Mouse (Mus musculus) liver, embryonic 14.5 days (tissue): ENCODE measurements around the gene Dld. TPM values are rescaled to one million over a fixed set of nuclear protein-coding genes. Genes with fewer than 3 reads are reported as not detected.

ENCODE experiments used
- ATAC-seq: fragments of 200-750 bp; cut with Nextera tagmentation; 2 replicates; pipeline ENCODE4 v1.8.0; 2017; ENCODE audit warnings: moderate number of reproducible peaks, mild to moderate bottlenecking, moderate library complexity; ENCODE audit not compliant: insufficient read depth
- DNase-seq, 3 experiments: peaks; one replicate each; pipeline ENCODE4 v3.0.0-alpha.2; 2012 to 2013; ENCODE audit warnings: low read depth in 3 of 3, low spot score in 3 of 3
- H3K27ac ChIP-seq: fragments of 300-500 bp; sonication (generic); 2 replicates; pipeline ENCODE4 v1.5.1; 2014; ENCODE audit warnings: moderate library complexity, mild to moderate bottlenecking, control low read depth, inconsistent platforms
- H3K27me3 ChIP-seq: fragments of 300-500 bp; sonication (generic); 2 replicates; pipeline ENCODE4 v1.6.1; 2014; ENCODE audit warnings: mild to moderate bottlenecking, low read length, moderate library complexity; ENCODE audit not compliant: control insufficient read depth, insufficient read depth
- H3K36me3 ChIP-seq: fragments of 300-500 bp; sonication (generic); replicated peaks from 2 replicates; pipeline ENCODE4 v1.6.1; 2014; ENCODE audit warnings: low read depth; ENCODE audit not compliant: control insufficient read depth, insufficient read depth
- H3K4me1 ChIP-seq, 2 experiments: fragments of 200-500 bp in 1 of 2; fragments of 300-500 bp in 1 of 2; sonication (generic) in 1 of 2; replicated peaks; 2 replicates each; pipeline ENCODE4 v1.6.1; 2012 to 2014; ENCODE audit warnings: antibody characterized with exemption in 1 of 2, inconsistent platforms in 1 of 2, low read length in 1 of 2; ENCODE audit not compliant: control insufficient read depth in 2 of 2, insufficient read depth in 2 of 2
- H3K4me2 ChIP-seq: fragments of 300-500 bp; sonication (generic); 2 replicates; pipeline ENCODE4 v1.6.1; 2014; ENCODE audit warnings: low read depth, mild to moderate bottlenecking, control low read depth, moderate library complexity
- H3K4me3 ChIP-seq, 2 experiments: fragments of 200-500 bp in 1 of 2; fragments of 300-500 bp in 1 of 2; sonication (generic) in 1 of 2; 2 replicates each; pipeline ENCODE4 v1.5.1; 2012 to 2014; ENCODE audit warnings: low read depth in 2 of 2, low read length in 2 of 2, mild to moderate bottlenecking in 2 of 2, control low read depth in 1 of 2, inconsistent platforms in 1 of 2, moderate library complexity in 1 of 2; ENCODE audit not compliant: insufficient read depth in 1 of 2
- H3K9ac ChIP-seq: fragments of 300-500 bp; sonication (generic); replicated peaks from 2 replicates; pipeline ENCODE4 v1.6.1; 2014; ENCODE audit warnings: mild to moderate bottlenecking, control low read depth, moderate library complexity
- H3K9me3 ChIP-seq: fragments of 300-500 bp; sonication (generic); 2 replicates; pipeline ENCODE4 v1.6.1; 2016; ENCODE audit warnings: low read length, mixed read lengths; ENCODE audit not compliant: control insufficient read depth
- CTCF ChIP-seq: IDR thresholded peaks from 2 replicates; pipeline ENCODE4 v1.5.1; 2016; ENCODE audit warnings: antibody characterized with exemption, low read depth, control low read depth
- EP300 ChIP-seq: IDR thresholded peaks from 2 replicates; pipeline ENCODE4 v1.6.1; 2016; ENCODE audit warnings: antibody characterized with exemption, low read depth
- WGBS: fragments of 180-500 bp; shearing (Covaris S2); extraction: QIAGEN DNeasy Blood & Tissue Kit; methylation state at CpG from one replicate; pipeline ENCODE4 v1.1.7; 2014; ENCODE audit not compliant: insufficient replicate concordance; 5-methylcytosine and 5-hydroxymethylcytosine counted together
- polyA plus RNA-seq, 2 experiments: library from polyadenylated mRNA; depleted of rRNA in 1 of 2; stranded (reverse) in 1 of 2; unstranded in 1 of 2; fragments of >200 nt; fragmentation: Nextera tagmentation in 1 of 2; extraction: Ambion mirVana in 1 of 2; gene quantifications; 2 replicates each; pipeline versions ENCODE4 v1.2.1 to v1.2.3; 2012 to 2014

Dld gene
- polyA plus RNA-seq, 2 experiments, result 37.8 to 81.9 TPM

GRCm38 (mm10) chr12:31367721-31368120 is 16.5 kb upstream of the Dld start:
- ATAC-seq (no peak), DNase-seq (no peak)
- no peaks in the 10 kb centered on the region for H3K27me3 ChIP-seq
- no peak overlapping the region for H3K4me2 ChIP-seq
- H3K36me3 ChIP-seq, result no peaks in the 10 kb centered on the region
- no peak overlapping the region for H3K4me3 ChIP-seq
- no peak overlapping the region for H3K27ac ChIP-seq
- WGBS, result 65% methylated on average over 5 of the region's 5 CpGs
- no peak for TF ChIP-seq CTCF
- TF ChIP-seq EP300, result no peak
- no peak overlapping the region for H3K9ac ChIP-seq
- no peaks in the 10 kb centered on the region for H3K9me3 ChIP-seq
- no peaks in the 10 kb centered on the region for H3K4me1 ChIP-seq

GRCm38 (mm10) chr12:31366428-31366827 is 15.2 kb upstream of the Dld start:
- H3K36me3 ChIP-seq, result no peaks in the 10 kb centered on the region
- DNase-seq, result no peak
- no peak overlapping the region for H3K4me3 ChIP-seq
- no peaks in the 10 kb centered on the region for H3K27me3 ChIP-seq
- H3K27ac ChIP-seq, result no peak overlapping the region
- no peak for ATAC-seq
- no peaks in the 10 kb centered on the region for H3K4me1 ChIP-seq
- no peak overlapping the region for H3K4me2 ChIP-seq
- no peaks in the 10 kb centered on the region for H3K9me3 ChIP-seq
- no peak overlapping the region for H3K9ac ChIP-seq
- TF ChIP-seq EP300, result no peak
- TF ChIP-seq CTCF, result no peak
- 44% methylated on average over 3 of the region's 3 CpGs for WGBS

- WGBS, result 19% methylated on average over 15 of the region's 15 CpGs
- TF ChIP-seq EP300, result no peak
- TF ChIP-seq CTCF, result no peak
- Histone ChIP-seq H3K27me3 (no peaks in the 10 kb centered on the region), H3K4me2 (peak overlapping the region; percentile 78), H3K27ac (peak overlapping the region; percentile 59), H3K36me3 (peaks cover 6% of the 10 kb centered on the region), H3K9me3 (no peaks in the 10 kb centered on the region), H3K9ac (peak overlapping the region; percentile 96), H3K4me1 (peaks cover 0 to 4% of the 10 kb centered on the region in 2 experiments), H3K4me3 (peak overlapping the region; percentile 82 to 97)
- ATAC-seq, result no peak
- peak in 1 of 3 experiments; percentile 7 for DNase-seq
Measured at GRCm38 (mm10) chr12:31350191-31350943, 886 bp downstream of the Dld start.

GRCm38 (mm10) chr12:31333261-31333660 is 18.0 kb downstream of the Dld start:
- Histone ChIP-seq H3K4me3 (no peak overlapping the region), H3K36me3 (peaks cover 40% of the 10 kb centered on the region), H3K9me3 (no peaks in the 10 kb centered on the region), H3K4me2 (no peak overlapping the region), H3K27me3 (no peaks in the 10 kb centered on the region), H3K9ac (no peak overlapping the region), H3K4me1 (no peaks in the 10 kb centered on the region), H3K27ac (no peak overlapping the region)
- no peak for DNase-seq
- ATAC-seq, result no peak
- WGBS, result 88% methylated on average over 1 of the region's 1 CpGs
- no peak for TF ChIP-seq EP300
- no peak for TF ChIP-seq CTCF

GRCm38 (mm10) chr12:31327139-31327538 is 24.1 kb downstream of the Dld start:
- Histone ChIP-seq H3K27ac (no peak overlapping the region), H3K9ac (no peak overlapping the region), H3K27me3 (no peaks in the 10 kb centered on the region), H3K36me3 (peaks cover 8% of the 10 kb centered on the region), H3K4me3 (no peak overlapping the region), H3K9me3 (no peaks in the 10 kb centered on the region), H3K4me2 (no peak overlapping the region), H3K4me1 (no peaks in the 10 kb centered on the region)
- WGBS, result 81% methylated on average over 9 of the region's 9 CpGs
- TF ChIP-seq CTCF (no peak), EP300 (no peak)
- DNase-seq (no peak), ATAC-seq (no peak)
